Mouse (Mus musculus) small intestine, adult 2 months (tissue): ENCODE results near the gene Meiob. TPM values are rescaled to one million over a fixed set of nuclear protein-coding genes. Genes with fewer than 3 reads are reported as not detected.

ENCODE experiments used
- H3K27ac ChIP-seq: fragments of 200-500 bp; 2 replicates; pipeline ENCODE4 v1.5.1; 2012; ENCODE audit warnings: low read depth, low read length, control low read depth, inconsistent platforms; ENCODE audit not compliant: insufficient read depth
- H3K27me3 ChIP-seq: fragments of 200-500 bp; 2 replicates; pipeline ENCODE4 v1.6.1; 2012; ENCODE audit warnings: mild to moderate bottlenecking, moderate library complexity, low read length, inconsistent platforms; ENCODE audit not compliant: control insufficient read depth, insufficient read depth
- H3K36me3 ChIP-seq: fragments of 200-500 bp; 2 replicates; pipeline ENCODE4 v1.6.1; 2012; ENCODE audit warnings: mild to moderate bottlenecking, low read length, control low read depth, inconsistent platforms; ENCODE audit not compliant: control insufficient read depth, insufficient read depth
- H3K4me1 ChIP-seq: fragments of 200-500 bp; 2 replicates; pipeline ENCODE4 v1.6.1; 2012; ENCODE audit warnings: low read length, inconsistent platforms, mixed read lengths; ENCODE audit not compliant: control insufficient read depth, insufficient read depth, insufficient read length
- H3K4me3 ChIP-seq: fragments of 200-500 bp; 2 replicates; pipeline ENCODE4 v1.5.1; 2012; ENCODE audit warnings: low read depth, mild to moderate bottlenecking, control low read depth, inconsistent platforms, low read length, moderate library complexity
- CTCF ChIP-seq: fragments of 200-500 bp; IDR thresholded peaks from 2 replicates; pipeline ENCODE4 v1.5.1; 2012; ENCODE audit warnings: low read depth, mild to moderate bottlenecking, control low read depth, inconsistent platforms, low read length, moderate library complexity, mixed read lengths; ENCODE audit not compliant: insufficient replicate concordance, insufficient read length; ENCODE audit errors: extremely low read depth
- POLR2A ChIP-seq: fragments of 200-500 bp; IDR thresholded peaks from 2 replicates; pipeline ENCODE4 v1.6.1; 2012; ENCODE audit warnings: low read depth, mild to moderate bottlenecking, control low read depth, inconsistent platforms, low read length, moderate library complexity
- WGBS: fragments of 180-500 bp; shearing (Covaris S2); methylation state at CpG from one replicate; pipeline ENCODE4 v1.1.7; 2018; 5-methylcytosine and 5-hydroxymethylcytosine counted together
- polyA plus RNA-seq: library from polyadenylated mRNA; depleted of rRNA; stranded (reverse); fragments of >200 nt; gene quantifications from 2 replicates; pipeline ENCODE4 v1.2.3, GENCODE M21; 2012; rRNA removed

Meiob gene
- polyA plus RNA-seq: not detected in 2 replicates

GRCm38 (mm10) chr17:24803952-24804951 is at the start of gene Meiob:
Meiob (plus strand) TSS chr17:24804289.
- no peaks in the 10 kb centered on the region for H3K36me3 ChIP-seq
- no peak within 1 kb of the TSS for H3K27ac ChIP-seq
- H3K4me3 ChIP-seq: peak within 1 kb of the TSS; percentile 78
- no peak for TF ChIP-seq CTCF
- TF ChIP-seq POLR2A: no peak
- no peaks in the 10 kb centered on the region; the same call in 1 of the 2 replicates for H3K4me1 ChIP-seq
- WGBS: under 1% methylated on average over 71 of the region's 71 CpGs
- peaks cover 12% of the 10 kb centered on the region for H3K27me3 ChIP-seq

- 84% methylated on average over 1 of the region's 1 CpGs for WGBS
Observed at GRCm38 (mm10) chr17:24757394-24757793, 46.7 kb upstream of the Meiob start.

GRCm38 (mm10) chr17:24761121-24761520 is 43.0 kb upstream of the Meiob start:
- H3K27ac ChIP-seq: no peak overlapping the region
- H3K4me1 ChIP-seq: no peaks in the 10 kb centered on the region
- no peaks in the 10 kb centered on the region; the same call in 1 of the 2 replicates for H3K27me3 ChIP-seq
- H3K4me3 ChIP-seq: no peak overlapping the region
- 57% methylated on average over 5 of the region's 5 CpGs for WGBS
- no peaks in the 10 kb centered on the region for H3K36me3 ChIP-seq
- TF ChIP-seq POLR2A: no peak

More at GRCm38 (mm10) chr17:24757394-24757793, 46.7 kb upstream of the Meiob start:
- H3K4me1 ChIP-seq: peaks cover 6% of the 10 kb centered on the region
- no peak overlapping the region for H3K4me3 ChIP-seq
- TF ChIP-seq CTCF: no peak
- no peak for TF ChIP-seq POLR2A
- peaks cover 30% of the 10 kb centered on the region for H3K27me3 ChIP-seq
- H3K27ac ChIP-seq: no peak overlapping the region
- H3K36me3 ChIP-seq: no peaks in the 10 kb centered on the region

GRCm38 (mm10) chr17:24765016-24765905 is 38.8 kb upstream of the Meiob start:
- Histone ChIP-seq H3K27me3 (no peaks in the 10 kb centered on the region; the same call in 1 of the 2 replicates), H3K4me1 (no peaks in the 10 kb centered on the region), H3K27ac (no peak overlapping the region), H3K4me3 (no peak overlapping the region), H3K36me3 (no peaks in the 10 kb centered on the region)
- TF ChIP-seq POLR2A (no peak), CTCF (no peak)
- 56% methylated on average over 21 of the region's 22 CpGs for WGBS

GRCm38 (mm10) chr17:24766266-24766875 is 37.7 kb upstream of the Meiob start:
- TF ChIP-seq CTCF: no peak
- H3K4me1 ChIP-seq: no peaks in the 10 kb centered on the region
- H3K27ac ChIP-seq: no peak overlapping the region
- 18% methylated on average over 12 of the region's 12 CpGs for WGBS
- H3K36me3 ChIP-seq: no peaks in the 10 kb centered on the region
- H3K27me3 ChIP-seq: no peaks in the 10 kb centered on the region; the same call in 1 of the 2 replicates
- H3K4me3 ChIP-seq: no peak overlapping the region

GRCm38 (mm10) chr17:24769146-24769545 is 34.9 kb upstream of the Meiob start:
- no peak overlapping the region for H3K27ac ChIP-seq
- 18% methylated on average over 3 of the region's 3 CpGs for WGBS
- no peak overlapping the region for H3K4me3 ChIP-seq
- H3K4me1 ChIP-seq: no peaks in the 10 kb centered on the region
- H3K27me3 ChIP-seq: no peaks in the 10 kb centered on the region; the same call in 1 of the 2 replicates
- TF ChIP-seq CTCF (no peak), POLR2A (no peak)
- no peaks in the 10 kb centered on the region for H3K36me3 ChIP-seq

- 80% methylated on average over 5 of the region's 5 CpGs for WGBS
- no peak for TF ChIP-seq POLR2A
- Histone ChIP-seq H3K27ac (no peak overlapping the region), H3K27me3 (no peaks in the 10 kb centered on the region), H3K4me1 (no peaks in the 10 kb centered on the region), H3K4me3 (no peak overlapping the region), H3K36me3 (no peaks in the 10 kb centered on the region)
Observed at GRCm38 (mm10) chr17:24773241-24773640, 30.8 kb upstream of the Meiob start.
